Mouse (Mus musculus): ENCODE measurements around the gene Bmyc. TPM values are rescaled to one million over a fixed set of nuclear protein-coding genes. Genes with fewer than 3 reads are reported as not detected.

The Bmyc gene
- total RNA-seq (2023), result 1 to 10 TPM; 3.2 to 6.8 TPM

DNA sequence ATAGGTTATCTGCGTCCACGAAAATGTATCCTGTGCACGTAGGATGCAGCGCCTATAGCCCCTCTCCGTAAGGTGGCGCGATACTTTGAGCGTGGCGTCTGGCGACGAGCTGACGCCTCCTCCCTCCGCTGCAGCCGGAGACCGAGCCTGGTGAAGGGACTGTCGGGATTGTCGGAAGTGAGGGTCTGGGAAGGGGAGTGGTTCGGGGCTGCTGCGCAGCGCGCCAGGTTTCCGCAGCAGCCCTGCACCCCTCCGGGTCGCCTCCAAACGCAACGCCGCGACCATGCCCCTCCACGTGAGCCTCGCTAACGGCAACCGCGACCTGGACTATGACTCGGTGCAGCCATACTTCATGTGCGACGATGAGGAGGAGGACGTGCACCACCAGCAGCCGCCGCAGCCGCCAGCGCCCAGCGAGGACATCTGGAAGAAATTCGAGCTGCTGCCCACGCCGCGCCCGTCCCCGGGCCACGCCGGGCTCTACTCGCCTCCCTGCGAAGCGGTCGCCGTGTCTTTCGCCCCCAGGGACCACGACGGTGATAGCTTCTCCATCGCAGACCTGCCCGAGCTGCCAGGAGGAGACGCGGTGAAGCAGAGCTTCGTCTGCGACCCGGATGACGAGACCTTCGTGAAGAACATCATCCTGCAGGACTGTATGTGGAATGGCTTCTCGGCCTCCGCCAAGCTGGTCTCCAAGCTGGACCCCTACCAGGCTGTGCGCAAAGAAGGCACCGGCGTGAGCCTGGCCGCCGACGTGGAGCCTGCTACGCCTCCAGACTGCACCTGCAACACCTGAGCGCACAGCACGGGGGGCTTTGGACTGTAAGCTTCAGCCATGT lies at the start of gene Bmyc:
Gene Bmyc (plus strand): TSS at position 97 of the 839 bp plus-strand sequence.

GRCm38 (mm10) chr2:25657652-25658051 lies 48.9 kb upstream of the Bmyc start, which contains the start of gene Lcn5:
Gene Lcn5 (plus strand): TSS chr2:25657952.

GRCm38 (mm10) chr2:25676486-25676885 lies 30.1 kb upstream of the Bmyc start, which contains the start of gene Lcn6:
Gene Lcn6 (plus strand): TSS chr2:25676786.

GRCm38 (mm10) chr2:25682426-25682825 lies 24.1 kb upstream of the Bmyc start, which contains the start of gene Lcn10:
Gene Lcn10 (plus strand): TSS chr2:25682726.

DNA sequence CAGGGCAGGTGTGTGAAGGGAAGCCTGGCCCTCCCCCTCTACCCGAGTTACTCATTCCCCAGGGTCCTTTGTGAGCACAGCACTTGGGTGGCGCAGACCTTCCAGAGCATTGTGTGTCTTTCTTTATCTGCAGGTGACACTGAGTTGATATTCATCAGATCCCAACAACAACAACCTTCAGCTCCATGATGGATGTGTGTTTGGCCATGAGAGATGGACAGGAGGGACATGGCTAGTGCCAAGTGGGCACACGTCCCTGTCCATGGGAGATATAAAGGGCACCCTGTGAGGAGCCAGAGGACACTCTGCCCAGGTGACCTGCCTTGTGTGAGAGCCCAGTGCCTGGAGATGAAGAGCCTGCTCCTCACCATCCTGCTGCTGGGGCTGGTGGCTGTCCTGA lies 6.8 kb upstream of the Bmyc start, which contains the start of gene Obp2a:
Gene Obp2a (plus strand): TSS at position 301 of the 400 bp plus-strand sequence.

GRCm38 (mm10) chr2:25736709-25737108 lies 30.2 kb downstream of the Bmyc start, which contains the start of gene Obp2b:
Gene Obp2b (plus strand): TSS chr2:25737009.

Other genes with a start within 250 kb of the Bmyc start
- gene Clic3, start 249.9 kb upstream of the Bmyc start, total RNA-seq (2023), result not detected
- gene Paxx, start 245.6 kb upstream of the Bmyc start, total RNA-seq (2023), result 10 to 100 TPM; 47.2 to 49.2 TPM
- gene Ptgds, start 236.7 kb upstream of the Bmyc start, total RNA-seq (2023), result not detected
- not detected for gene Lcn12, start 212.8 kb upstream of the Bmyc start, total RNA-seq (2023)
- gene Fbxw5, start 206.0 kb upstream of the Bmyc start, total RNA-seq (2023), result 10 to 100 TPM; 25.2 to 34.4 TPM
- gene C8g, start 205.0 kb upstream of the Bmyc start, total RNA-seq (2023), result under 1 TPM in 1 of 2 experiments, not detected in 1; 0.95 TPM
- gene Traf2, start 159.8 kb upstream of the Bmyc start, total RNA-seq (2023), result 10 to 100 TPM; 21.7 to 24.5 TPM
- 100 to 1,000 TPM in 1 of 2 experiments, 10 to 100 TPM in 1; 97.5 to 101 TPM for gene Edf1, start 148.9 kb upstream of the Bmyc start, total RNA-seq (2023)
- gene Mamdc4, start 131.9 kb upstream of the Bmyc start, total RNA-seq (2023), result under 1 TPM; 0.51 to 0.99 TPM
- gene Phpt1, start 131.5 kb upstream of the Bmyc start, total RNA-seq (2023), result 1 to 10 TPM; 8.1 to 8.8 TPM
- not detected for gene Ajm1, start 125.0 kb upstream of the Bmyc start, total RNA-seq (2023)
- 10 to 100 TPM; 34.0 to 41.8 TPM for gene Rabl6, start 98.2 kb upstream of the Bmyc start, total RNA-seq (2023)
- gene Ccdc183, start 89.1 kb upstream of the Bmyc start, total RNA-seq (2023), result not detected
- gene Tmem141, start 84.7 kb upstream of the Bmyc start, total RNA-seq (2023), result 1 to 10 TPM; 5.3 to 5.9 TPM
- 1 to 10 TPM in 1 of 2 experiments, under 1 TPM in 1; 0.79 to 1.7 TPM for gene Fcna, start 78.7 kb upstream of the Bmyc start, total RNA-seq (2023)
- gene Lcn8, start 53.6 kb upstream of the Bmyc start, total RNA-seq (2023), result not detected
- gene Lcn5, start 48.8 kb upstream of the Bmyc start, total RNA-seq (2023), result not detected
- gene Lcn6, start 30.0 kb upstream of the Bmyc start, total RNA-seq (2023), result not detected
- not detected for gene Lcn10, start 24.0 kb upstream of the Bmyc start, total RNA-seq (2023)
- not detected for gene Obp2a, start 6.7 kb upstream of the Bmyc start, total RNA-seq (2023)
- not detected for gene Obp2b, start 30.3 kb downstream of the Bmyc start, total RNA-seq (2023)
- gene Lcn3, start 58.8 kb downstream of the Bmyc start, total RNA-seq (2023), result not detected
- not detected for gene Lcn11, start 70.3 kb downstream of the Bmyc start, total RNA-seq (2023)
- not detected for gene Gm13539, start 75.5 kb downstream of the Bmyc start, total RNA-seq (2023)
- gene Glt6d1, start 109.1 kb downstream of the Bmyc start, total RNA-seq (2023), result not detected
- gene Lcn9, start 116.4 kb downstream of the Bmyc start, total RNA-seq (2023), result not detected
- not detected for gene Sohlh1, start 140.5 kb downstream of the Bmyc start, total RNA-seq (2023)
- gene Kcnt1, start 157.0 kb downstream of the Bmyc start, total RNA-seq (2023), result not detected

All from neutrophil, adult 83 days (primary cell).